Mouse (Mus musculus): ENCODE measurements around the gene Ttc27. TPM values are rescaled to one million over a fixed set of nuclear protein-coding genes. Genes with fewer than 3 reads are reported as not detected.

Gene Ttc27
- polyA plus RNA-seq, 1 experiment from 2014 or later, result 15.5 TPM

GRCm38 (mm10) chr17:74710731-74711130 lies 6.8 kb upstream of the Ttc27 start:
- H3K4me3 ChIP-seq, result no peak overlapping the region
- ATAC-seq (ENCODE audit: low FRiP score, low read depth), result no peak
- H3K4me2 ChIP-seq, result no peak overlapping the region
- H3K9me3 ChIP-seq, result no peaks in the 10 kb centered on the region
- 82% methylated on average over 4 of the region's 4 CpGs for WGBS
- H3K36me3 ChIP-seq, result no peaks in the 10 kb centered on the region
- 0 out of 2 replicates have a peak, but pooled peaks cover 2% of the 10 kb centered on the region for H3K27me3 ChIP-seq
- no peak overlapping the region for H3K27ac ChIP-seq (replicated peaks)
- no peaks in the 10 kb centered on the region for H3K4me1 ChIP-seq (replicated peaks)
- H3K9ac ChIP-seq, result no peak overlapping the region

- Histone ChIP-seq H3K9ac (no peak overlapping the region), H3K4me3 (no peak overlapping the region), H3K4me2 (no peak overlapping the region), H3K27me3 (0 out of 2 replicates have a peak, but pooled peaks cover 8% of the 10 kb centered on the region), H3K36me3 (no peaks in the 10 kb centered on the region), H3K4me1 (replicated peaks) (no peaks in the 10 kb centered on the region), H3K27ac (replicated peaks) (no peak overlapping the region), H3K9me3 (no peaks in the 10 kb centered on the region)
- WGBS, result 93% methylated on average over 8 of the region's 8 CpGs
- no peak for ATAC-seq (ENCODE audit: low FRiP score, low read depth)
Measured at GRCm38 (mm10) chr17:74711627-74712026, 5.9 kb upstream of the Ttc27 start.

- no peaks in the 10 kb centered on the region for H3K9me3 ChIP-seq
- WGBS, result 67% methylated on average over 3 of the region's 3 CpGs
Measured at GRCm38 (mm10) chr17:74715128-74715527, 2.4 kb upstream of the Ttc27 start.

DNA sequence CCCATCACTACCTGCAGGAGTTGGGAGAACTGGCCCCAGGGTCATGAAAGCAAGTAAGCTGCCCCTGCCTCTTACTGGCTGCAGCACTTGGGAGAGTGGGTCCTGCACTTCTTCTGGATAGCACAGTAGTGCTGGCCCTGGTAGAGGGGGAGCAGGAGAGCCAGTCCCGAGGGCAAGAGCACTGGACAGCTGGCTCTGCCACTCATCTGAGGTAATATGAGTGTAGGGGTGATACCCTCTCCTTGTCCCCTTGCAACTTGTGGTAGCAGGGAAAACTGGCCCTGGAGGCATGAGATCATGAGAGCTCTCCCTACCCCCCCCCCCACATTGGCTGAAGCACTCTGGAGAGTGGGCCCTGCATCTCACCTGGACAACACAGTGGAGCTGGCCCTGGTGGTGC lies 1.8 kb upstream of the Ttc27 start:
- WGBS, result 75% methylated on average over 1 of the region's 1 CpGs

More at GRCm38 (mm10) chr17:74715128-74715527, 2.4 kb upstream of the Ttc27 start:
- no peak for ATAC-seq (ENCODE audit: low FRiP score, low read depth)
- H3K27ac ChIP-seq (replicated peaks), result no peak overlapping the region
- H3K9ac ChIP-seq, result no peak overlapping the region
- 0 out of 2 replicates have a peak, but pooled peaks cover 2% of the 10 kb centered on the region for H3K36me3 ChIP-seq
- 0 out of 2 replicates have a peak, but pooled peaks cover 8% of the 10 kb centered on the region for H3K27me3 ChIP-seq
- peaks cover 13% of the 10 kb centered on the region for H3K4me1 ChIP-seq (replicated peaks)
- H3K4me3 ChIP-seq, result no peak overlapping the region
- H3K4me2 ChIP-seq, result no peak overlapping the region

DNA sequence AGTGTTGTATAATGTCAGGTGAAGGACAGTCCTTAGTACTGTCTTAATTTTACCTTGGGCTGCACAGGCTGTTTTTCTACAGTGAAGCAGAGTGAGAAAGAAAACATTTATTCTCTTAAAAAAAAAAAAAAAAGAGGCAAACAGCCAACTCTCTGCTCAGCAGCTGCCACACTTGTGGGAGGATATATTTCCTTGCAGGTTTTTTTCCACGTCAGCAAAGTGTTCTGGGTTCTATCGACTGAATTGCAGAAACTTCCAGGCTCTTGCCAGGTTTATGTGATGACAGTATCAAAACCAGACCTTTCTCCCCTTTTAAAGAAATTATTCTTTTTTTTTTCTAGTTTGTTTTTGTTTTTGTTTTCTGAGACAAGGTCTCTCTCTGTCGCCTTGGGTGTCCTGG lies 889 bp upstream of the Ttc27 start:
- H3K4me2 ChIP-seq, result peak overlapping the region; percentile 83
- no peaks in the 10 kb centered on the region for H3K9me3 ChIP-seq
- WGBS, result 67% methylated on average over 3 of the region's 3 CpGs
- H3K27ac ChIP-seq (replicated peaks), result no peak overlapping the region
- H3K9ac ChIP-seq, result no peak overlapping the region
- H3K27me3 ChIP-seq, result 0 out of 2 replicates have a peak, but pooled peaks cover 8% of the 10 kb centered on the region
- 0 out of 2 replicates have a peak overlapping the region, but pooled peaks have one; percentile 79 for H3K4me3 ChIP-seq
- H3K4me1 ChIP-seq (replicated peaks), result peaks cover 13% of the 10 kb centered on the region
- peaks cover 4% of the 10 kb centered on the region; the same call in 1 of the 2 replicates for H3K36me3 ChIP-seq
- no peak for ATAC-seq (ENCODE audit: low FRiP score, low read depth)

More for the DNA sequence above, 1.8 kb upstream of the Ttc27 start:
- ATAC-seq (ENCODE audit: low FRiP score, low read depth), result no peak
- no peak overlapping the region for H3K4me3 ChIP-seq
- 0 out of 2 replicates have a peak, but pooled peaks cover 4% of the 10 kb centered on the region for H3K36me3 ChIP-seq
- H3K27ac ChIP-seq (replicated peaks), result no peak overlapping the region
- no peak overlapping the region for H3K4me2 ChIP-seq
- H3K9ac ChIP-seq, result no peak overlapping the region
- H3K27me3 ChIP-seq, result 0 out of 2 replicates have a peak, but pooled peaks cover 8% of the 10 kb centered on the region
- H3K4me1 ChIP-seq (replicated peaks), result peaks cover 13% of the 10 kb centered on the region
- H3K9me3 ChIP-seq, result no peaks in the 10 kb centered on the region

- H3K27ac ChIP-seq (replicated peaks), result peak overlapping the region; percentile 42; the same call in 1 of the 2 replicates
- peaks cover 8% of the 10 kb centered on the region for H3K36me3 ChIP-seq
- H3K27me3 ChIP-seq, result 0 out of 2 replicates have a peak, but pooled peaks cover 8% of the 10 kb centered on the region
- H3K4me2 ChIP-seq, result peak overlapping the region; percentile 83
- peaks cover 13% of the 10 kb centered on the region for H3K4me1 ChIP-seq (replicated peaks)
- peak overlapping the region; percentile 79 for H3K4me3 ChIP-seq
- WGBS, result 11% methylated on average over 14 of the region's 14 CpGs
- H3K9me3 ChIP-seq, result no peaks in the 10 kb centered on the region
- peak; percentile 63; the same call in 1 of the 2 replicates for ATAC-seq (ENCODE audit: low FRiP score, low read depth)
- peak overlapping the region; percentile 40; the same call in 1 of the 2 replicates for H3K9ac ChIP-seq
Measured at GRCm38 (mm10) chr17:74717091-74717617, 378 bp upstream of the Ttc27 start.

- H3K4me1 ChIP-seq (replicated peaks), result no peaks in the 10 kb centered on the region
Measured at GRCm38 (mm10) chr17:74732872-74733271, 15.3 kb downstream of the Ttc27 start.

DNA sequence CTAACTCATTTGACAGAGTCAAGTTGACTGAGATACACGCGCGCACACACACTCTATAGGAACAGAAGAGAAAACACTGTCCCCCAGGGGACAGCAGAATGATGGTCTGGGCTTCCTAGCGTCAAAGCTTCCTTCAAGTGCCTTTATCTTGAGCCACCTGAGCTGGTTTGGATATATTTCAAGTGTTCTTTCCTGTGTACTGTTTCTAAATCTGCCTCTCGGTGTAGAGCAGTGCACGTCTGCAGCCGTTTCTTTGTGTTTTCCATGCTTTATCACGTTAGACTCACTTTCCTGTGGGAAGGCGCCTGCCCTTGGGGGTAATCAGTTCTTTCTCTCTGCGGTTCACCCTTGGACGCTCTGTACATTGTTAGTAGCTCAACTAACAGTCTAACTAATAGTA lies 17.9 kb downstream of the Ttc27 start:
- no peaks in the 10 kb centered on the region for H3K9me3 ChIP-seq
- WGBS, result 92% methylated on average over 11 of the region's 11 CpGs
- no peak overlapping the region for H3K4me2 ChIP-seq
- no peak overlapping the region for H3K27ac ChIP-seq (replicated peaks)
- H3K4me1 ChIP-seq (replicated peaks), result no peaks in the 10 kb centered on the region
- no peak overlapping the region for H3K9ac ChIP-seq
- no peaks in the 10 kb centered on the region for H3K27me3 ChIP-seq
- ATAC-seq (ENCODE audit: low FRiP score, low read depth), result no peak
- no peak overlapping the region for H3K4me3 ChIP-seq
- H3K36me3 ChIP-seq, result peaks cover 8% of the 10 kb centered on the region

More at GRCm38 (mm10) chr17:74732872-74733271, 15.3 kb downstream of the Ttc27 start:
- no peaks in the 10 kb centered on the region for H3K9me3 ChIP-seq
- no peak overlapping the region for H3K27ac ChIP-seq (replicated peaks)
- ATAC-seq (ENCODE audit: low FRiP score, low read depth), result no peak
- no peaks in the 10 kb centered on the region for H3K27me3 ChIP-seq
- H3K9ac ChIP-seq, result no peak overlapping the region
- H3K4me3 ChIP-seq, result no peak overlapping the region
- peaks cover 10% of the 10 kb centered on the region; the same call in 1 of the 2 replicates for H3K36me3 ChIP-seq
- no peak overlapping the region for H3K4me2 ChIP-seq

- Histone ChIP-seq H3K27me3 (no peaks in the 10 kb centered on the region), H3K4me3 (no peak overlapping the region), H3K4me2 (no peak overlapping the region), H3K4me1 (replicated peaks) (no peaks in the 10 kb centered on the region), H3K27ac (replicated peaks) (no peak overlapping the region), H3K9me3 (no peaks in the 10 kb centered on the region), H3K36me3 (no peaks in the 10 kb centered on the region), H3K9ac (no peak overlapping the region)
- no peak for ATAC-seq (ENCODE audit: low FRiP score, low read depth)
- 76% methylated on average over 1 of the region's 1 CpGs for WGBS
Measured at GRCm38 (mm10) chr17:74749659-74750058, 32.1 kb downstream of the Ttc27 start.

DNA sequence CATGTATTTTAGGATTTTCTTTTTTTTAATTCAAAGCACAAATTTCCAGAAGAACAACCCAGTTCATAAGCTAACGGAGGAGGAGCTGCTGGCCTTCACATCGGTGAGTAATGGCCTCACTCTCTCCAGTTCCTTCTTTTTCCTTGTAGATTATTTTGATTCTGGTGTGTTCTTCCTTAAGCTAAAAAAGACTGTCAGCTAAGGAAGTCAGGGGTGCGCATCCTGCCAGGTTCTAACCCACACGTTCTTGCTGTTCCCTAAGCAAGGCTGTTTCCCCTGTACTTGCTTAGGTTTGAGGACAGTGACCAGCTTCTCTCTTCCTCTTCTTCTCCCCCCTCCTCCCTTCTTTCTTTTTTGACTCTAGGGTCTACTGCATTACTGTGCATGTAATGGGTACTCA lies 33.5 kb downstream of the Ttc27 start:
- H3K36me3 ChIP-seq, result no peaks in the 10 kb centered on the region
- no peak overlapping the region for H3K27ac ChIP-seq (replicated peaks)
- no peaks in the 10 kb centered on the region for H3K4me1 ChIP-seq (replicated peaks)
- no peak overlapping the region for H3K4me2 ChIP-seq
- H3K9ac ChIP-seq, result no peak overlapping the region
- H3K9me3 ChIP-seq, result no peaks in the 10 kb centered on the region
- no peaks in the 10 kb centered on the region for H3K27me3 ChIP-seq
- no peak overlapping the region for H3K4me3 ChIP-seq
- ATAC-seq (ENCODE audit: low FRiP score, low read depth), result no peak
- 91% methylated on average over 4 of the region's 4 CpGs for WGBS

DNA sequence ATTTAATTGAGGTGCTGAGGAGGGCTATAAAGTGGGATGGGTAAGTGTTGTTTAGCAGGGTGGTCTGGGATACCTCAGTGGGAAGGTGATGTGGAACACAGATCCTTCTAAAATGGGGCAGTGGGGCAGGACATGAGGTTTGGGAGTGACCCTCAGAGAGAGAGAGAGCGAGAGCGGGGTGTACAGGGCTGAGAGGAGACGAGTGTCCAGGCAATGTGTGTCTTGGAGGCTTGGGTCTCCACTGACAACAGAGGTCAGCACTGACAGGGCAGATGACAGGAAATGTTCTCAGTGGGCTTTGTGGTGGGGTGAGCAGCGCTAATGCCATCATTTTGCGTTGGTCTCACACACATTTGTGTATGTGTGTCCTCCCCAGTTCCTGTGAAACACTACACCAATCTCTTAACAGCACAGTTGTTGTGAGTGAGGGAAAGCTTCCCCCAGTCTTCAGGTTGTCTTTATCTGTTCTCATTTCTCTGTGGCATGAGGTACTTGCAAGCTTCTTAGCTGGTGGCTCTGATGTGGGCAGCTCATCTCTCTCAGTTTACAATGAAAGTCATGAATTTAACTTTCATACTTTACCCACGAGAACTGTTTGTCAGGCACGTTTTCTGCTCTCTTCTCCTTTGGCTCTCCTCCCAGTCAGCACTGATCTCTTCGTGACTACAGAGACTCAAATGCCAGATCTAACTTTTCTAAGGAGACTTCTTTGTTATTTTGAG lies 35.5 kb downstream of the Ttc27 start:
- H3K27ac ChIP-seq (replicated peaks), result no peak overlapping the region
- H3K4me3 ChIP-seq, result no peak overlapping the region
- no peaks in the 10 kb centered on the region for H3K4me1 ChIP-seq (replicated peaks)
- no peaks in the 10 kb centered on the region for H3K36me3 ChIP-seq
- WGBS, result 82% methylated on average over 8 of the region's 8 CpGs
- no peak overlapping the region for H3K9ac ChIP-seq
- no peaks in the 10 kb centered on the region for H3K27me3 ChIP-seq
- H3K4me2 ChIP-seq, result no peak overlapping the region
- no peak for ATAC-seq (ENCODE audit: low FRiP score, low read depth)
- no peaks in the 10 kb centered on the region for H3K9me3 ChIP-seq

- Histone ChIP-seq H3K4me3 (no peak overlapping the region), H3K4me1 (replicated peaks) (no peaks in the 10 kb centered on the region), H3K36me3 (no peaks in the 10 kb centered on the region), H3K9me3 (no peaks in the 10 kb centered on the region), H3K9ac (no peak overlapping the region), H3K27me3 (no peaks in the 10 kb centered on the region), H3K4me2 (no peak overlapping the region), H3K27ac (replicated peaks) (no peak overlapping the region)
- ATAC-seq (ENCODE audit: low FRiP score, low read depth), result no peak
- 83% methylated on average over 5 of the region's 5 CpGs for WGBS
Measured at GRCm38 (mm10) chr17:74753628-74754104, 36.1 kb downstream of the Ttc27 start.

Measured in hindbrain, embryonic 15.5 days (tissue).